Mouse (Mus musculus) ES-E14 (cell line): ENCODE measurements at regions not wholly inside any gene's neighbourhood (a gene's known extent, or its start where the extent isn't known, plus 50 kb on each side); places are given as distances from the start of the nearest gene placed in this dataset.

ENCODE experiments used
- DNase-seq: peaks from one replicate; pipeline ENCODE4 v3.0.0-alpha.2; 2013; ENCODE audit warnings: low read depth, low spot score
- H3K27ac ChIP-seq: 2 replicates; pipeline ENCODE4 v1.5.1; 2012; ENCODE audit warnings: low read depth, mild to moderate bottlenecking, low read length, moderate library complexity, mixed read lengths; ENCODE audit not compliant: poor library complexity, insufficient read depth, severe bottlenecking
- H3K36me3 ChIP-seq: 2 replicates; pipeline ENCODE4 v1.6.1; 2012; ENCODE audit warnings: mild to moderate bottlenecking, low read length, moderate library complexity, mixed read lengths; ENCODE audit not compliant: control insufficient read depth, poor library complexity, insufficient read depth, severe bottlenecking
- H3K4me1 ChIP-seq, 2 experiments: fragments of 150-350 bp in 1 of 2; sonication (generic) in 1 of 2; 2 replicates each; pipeline ENCODE4 v1.6.1; 2012; ENCODE audit warnings: low read length in 2 of 2, mild to moderate bottlenecking in 1 of 2, mixed read lengths in 1 of 2; ENCODE audit not compliant: control insufficient read depth in 2 of 2, insufficient read depth in 2 of 2, poor library complexity in 1 of 2
- H3K4me3 ChIP-seq, 2 experiments: fragments of 150-350 bp in 1 of 2; sonication (generic) in 1 of 2; 2 replicates each; pipeline ENCODE4 v1.5.1; 2012; ENCODE audit warnings: low read length in 2 of 2, low read depth in 1 of 2, mild to moderate bottlenecking in 1 of 2, mixed read lengths in 1 of 2; ENCODE audit not compliant: insufficient read depth in 1 of 2, poor library complexity in 1 of 2, severe bottlenecking in 1 of 2
- H3K9ac ChIP-seq: 2 replicates; pipeline ENCODE4 v1.6.1; 2012; ENCODE audit warnings: low read depth, mild to moderate bottlenecking, low read length, mixed read lengths; ENCODE audit not compliant: poor library complexity, insufficient read depth, severe bottlenecking
- H3K9me3 ChIP-seq: fragments of 150-350 bp; sonication (generic); 2 replicates; pipeline ENCODE4 v1.6.1; 2012; ENCODE audit warnings: low read depth, mild to moderate bottlenecking, low read length; ENCODE audit not compliant: control insufficient read depth, insufficient read depth
- CHD2 ChIP-seq: IDR thresholded peaks from 2 replicates; pipeline ENCODE4 v1.6.1; 2014; ENCODE audit warnings: mild to moderate bottlenecking, low read depth, low read length, inconsistent platforms
- HCFC1 ChIP-seq: IDR thresholded peaks from 2 replicates; pipeline ENCODE4 v1.6.1; 2012; ENCODE audit warnings: low read length, inconsistent platforms, borderline replicate concordance; ENCODE audit not compliant: insufficient read depth
- MAFK ChIP-seq: IDR thresholded peaks from 2 replicates; pipeline ENCODE4 v1.6.1; 2014; ENCODE audit warnings: mild to moderate bottlenecking, low read depth, low read length, inconsistent platforms; ENCODE audit not compliant: insufficient read depth
- ZC3H11A ChIP-seq: IDR thresholded peaks from 2 replicates; pipeline ENCODE4 v1.6.1; 2012; ENCODE audit warnings: low read depth, mild to moderate bottlenecking, inconsistent platforms, low read length, borderline replicate concordance
- ZNF384 ChIP-seq: IDR thresholded peaks from 2 replicates; pipeline ENCODE4 v1.6.1; 2012; ENCODE audit warnings: low read depth, low read length, inconsistent platforms
- in situ Hi-C, 2 experiments: fragments of 600-800 bp; cut with MboI; formaldehyde crosslinking; loops; one replicate each; pipeline ENCODE4 v1.15.1; 2025; ENCODE audit warnings: low sequenced_read_pairs in 2 of 2, inconsistent platforms in 1 of 2; ENCODE audit not compliant: unreplicated experiment in 2 of 2

DNA sequence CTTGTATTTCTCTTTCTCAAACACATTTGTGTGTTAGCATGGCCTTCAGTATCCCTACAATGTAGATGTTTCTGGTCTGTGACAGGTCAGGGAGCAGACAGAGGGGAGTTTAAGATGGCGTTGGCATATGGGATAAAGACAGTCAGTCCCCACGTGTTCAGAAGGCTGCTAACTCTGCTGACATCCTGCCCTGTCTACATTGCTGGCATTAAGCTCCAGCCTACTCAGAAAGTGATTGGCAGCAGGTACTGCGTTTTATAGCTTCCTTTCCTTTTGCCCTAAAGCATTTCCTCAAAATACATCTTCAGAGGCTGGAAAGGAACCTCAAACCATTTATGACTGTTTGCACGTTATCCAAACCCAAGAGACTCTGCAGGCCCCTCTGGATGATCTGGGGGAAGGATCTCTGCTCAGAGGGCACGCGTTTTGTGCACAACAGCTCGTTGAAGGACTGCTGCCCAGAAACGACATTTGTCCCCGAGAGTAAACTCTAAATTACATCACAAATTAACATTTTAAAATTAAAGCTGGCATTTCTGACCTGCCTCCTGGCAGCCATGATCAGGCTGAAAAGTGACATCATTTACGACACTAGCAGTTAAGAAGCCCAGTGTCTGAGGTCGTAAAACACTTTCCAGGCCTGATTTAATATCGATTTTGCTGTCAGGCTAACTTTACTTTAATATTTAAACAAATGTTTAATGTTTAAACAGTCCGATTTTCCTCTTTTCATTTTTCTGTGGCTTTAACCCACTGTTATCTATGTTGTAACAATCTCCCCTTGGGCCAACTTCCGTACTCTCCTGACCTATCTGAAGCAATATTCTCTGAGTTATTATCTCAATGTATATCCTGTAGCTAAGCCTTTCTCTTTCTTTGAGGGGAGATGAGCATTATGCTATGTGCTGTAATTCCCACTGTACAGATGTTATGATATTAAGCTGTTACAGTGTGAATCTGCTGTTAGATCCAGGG lies 76.8 kb upstream of the Npvf start:
- in situ Hi-C loops: no loop called here
- H3K27ac ChIP-seq: no peak overlapping the region
- no peaks in the 10 kb centered on the region for H3K36me3 ChIP-seq
- no peak for TF ChIP-seq ZC3H11A
- TF ChIP-seq HCFC1: no peak
- TF ChIP-seq MAFK: no peak
- TF ChIP-seq CHD2: no peak
- TF ChIP-seq ZNF384: no peak
- no peak for DNase-seq
- no peak overlapping the region for H3K4me3 ChIP-seq
- H3K4me1 ChIP-seq: no peaks in the 10 kb centered on the region
- no peaks in the 10 kb centered on the region for H3K9me3 ChIP-seq
- no peak overlapping the region for H3K9ac ChIP-seq

DNA sequence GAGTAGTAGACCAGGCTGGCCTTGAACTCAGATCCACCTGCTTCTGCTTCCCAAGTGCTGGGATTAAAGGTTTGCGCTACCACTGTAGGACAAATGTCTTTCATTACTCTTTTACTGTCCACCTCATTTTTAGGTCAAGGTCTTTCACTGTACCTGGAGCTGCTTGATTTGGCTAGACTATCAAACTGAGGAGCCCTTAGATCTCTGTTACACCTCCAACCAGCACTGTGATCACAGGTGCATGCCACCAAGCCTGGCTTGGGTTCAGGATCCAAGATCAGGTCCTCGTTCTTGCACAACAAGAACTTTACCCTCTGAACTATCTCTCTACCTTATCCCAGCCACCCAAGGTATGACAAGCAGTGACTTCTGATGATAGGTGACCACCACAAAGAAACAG lies 80.5 kb upstream of the Npvf start:
- no peak overlapping the region for H3K4me3 ChIP-seq
- H3K36me3 ChIP-seq: no peaks in the 10 kb centered on the region
- H3K9ac ChIP-seq: no peak overlapping the region
- no peaks in the 10 kb centered on the region for H3K4me1 ChIP-seq
- no peak for DNase-seq
- in situ Hi-C loops: no loop called here
- H3K9me3 ChIP-seq: no peaks in the 10 kb centered on the region
- H3K27ac ChIP-seq: no peak overlapping the region
- TF ChIP-seq MAFK (no peak), CHD2 (no peak), ZC3H11A (no peak), HCFC1 (no peak), ZNF384 (no peak)

DNA sequence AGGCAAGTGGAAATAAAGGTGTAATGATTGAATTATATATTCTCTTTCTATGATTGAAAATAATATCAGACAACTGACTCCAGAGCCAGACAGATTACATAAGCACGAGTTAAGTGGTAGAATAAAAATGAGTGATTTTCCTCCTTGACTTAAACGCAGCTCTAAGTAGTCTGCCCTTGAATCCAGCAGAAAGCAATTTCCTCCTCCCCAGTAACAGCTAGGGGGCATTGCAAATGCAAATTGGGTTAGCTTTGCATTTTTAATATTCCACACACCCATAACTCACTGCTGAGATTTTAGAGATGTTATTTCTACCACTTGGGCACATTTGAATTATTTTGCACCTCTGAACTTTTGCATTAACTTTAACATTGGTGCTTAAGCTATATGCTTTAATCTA lies 81.6 kb upstream of the Npvf start:
- Histone ChIP-seq H3K27ac (no peak overlapping the region), H3K36me3 (no peaks in the 10 kb centered on the region), H3K4me3 (no peak overlapping the region), H3K9ac (no peak overlapping the region), H3K9me3 (no peaks in the 10 kb centered on the region), H3K4me1 (no peaks in the 10 kb centered on the region)
- TF ChIP-seq MAFK (no peak), ZC3H11A (no peak), ZNF384 (no peak), CHD2 (no peak), HCFC1 (no peak)
- in situ Hi-C loops: no loop called here
- no peak for DNase-seq

- Histone ChIP-seq H3K27ac (no peak overlapping the region), H3K4me3 (no peak overlapping the region), H3K9ac (no peak overlapping the region), H3K4me1 (no peaks in the 10 kb centered on the region), H3K9me3 (no peaks in the 10 kb centered on the region), H3K36me3 (no peaks in the 10 kb centered on the region)
- DNase-seq: no peak
- TF ChIP-seq ZC3H11A: no peak
- no peak for TF ChIP-seq MAFK
- no peak for TF ChIP-seq CHD2
- in situ Hi-C loops: no loop called here
Observed at GRCm38 (mm10) chr6:50742009-50742408, 87.8 kb upstream of the Npvf start.
